Mouse (Mus musculus) liver, embryonic 15.5 days (tissue): Measurements from ENCODE around the gene Ubc. TPM values are rescaled to one million over a fixed set of nuclear protein-coding genes. Genes with fewer than 3 reads are reported as not detected.

Experiments
- ATAC-seq: fragments of 200-750 bp; cut with Nextera tagmentation; 2 replicates; pipeline ENCODE4 v1.8.0; 2017; ENCODE audit warnings: moderate number of reproducible peaks, mild to moderate bottlenecking, moderate library complexity; ENCODE audit not compliant: insufficient read depth
- H3K27ac ChIP-seq: fragments of 300-500 bp; sonication (generic); replicated peaks from 2 replicates; pipeline ENCODE4 v1.5.1; 2015; ENCODE audit warnings: mild to moderate bottlenecking, inconsistent platforms
- H3K27me3 ChIP-seq: fragments of 300-500 bp; sonication (generic); 2 replicates; pipeline ENCODE4 v1.6.1; 2015; ENCODE audit warnings: mild to moderate bottlenecking, inconsistent platforms
- H3K36me3 ChIP-seq: fragments of 300-500 bp; sonication (generic); replicated peaks from 2 replicates; pipeline ENCODE4 v1.6.1; 2015; ENCODE audit warnings: moderate library complexity, mild to moderate bottlenecking, inconsistent platforms
- H3K4me1 ChIP-seq: fragments of 300-500 bp; sonication (generic); replicated peaks from 2 replicates; pipeline ENCODE4 v1.6.1; 2015; ENCODE audit warnings: inconsistent platforms
- H3K4me2 ChIP-seq: fragments of 300-500 bp; sonication (generic); 2 replicates; pipeline ENCODE4 v1.6.1; 2015; ENCODE audit warnings: moderate library complexity, mild to moderate bottlenecking, inconsistent platforms
- H3K4me3 ChIP-seq: fragments of 300-500 bp; sonication (generic); replicated peaks from 2 replicates; pipeline ENCODE4 v1.5.1; 2015; ENCODE audit warnings: mild to moderate bottlenecking, inconsistent platforms
- H3K9ac ChIP-seq: fragments of 300-500 bp; sonication (generic); 2 replicates; pipeline ENCODE4 v1.6.1; 2015; ENCODE audit warnings: moderate library complexity, mild to moderate bottlenecking, inconsistent platforms
- H3K9me3 ChIP-seq: fragments of 300-500 bp; sonication (generic); replicated peaks from 2 replicates; pipeline ENCODE4 v1.6.1; 2016; ENCODE audit warnings: inconsistent platforms
- WGBS: fragments of 180-500 bp; shearing (Covaris S2); methylation state at CpG from one replicate; pipeline ENCODE4 v1.1.7; 2015; ENCODE audit warnings: mixed read lengths; ENCODE audit not compliant: insufficient replicate concordance; 5-methylcytosine and 5-hydroxymethylcytosine counted together
- polyA plus RNA-seq: library from polyadenylated mRNA; unstranded; fragments of >200 nt; fragmentation: Nextera tagmentation; extraction: Ambion mirVana; gene quantifications from 2 replicates; pipeline ENCODE4 v1.2.1, GENCODE M21; 2015

Gene Ubc
- polyA plus RNA-seq, 1 experiment from 2014 or later, result 563 TPM

- ATAC-seq, result no peak
- Histone ChIP-seq H3K36me3 (peaks cover 40% of the 10 kb centered on the region), H3K9me3 (no peaks in the 10 kb centered on the region), H3K27ac (no peak overlapping the region), H3K4me1 (peaks cover 34% of the 10 kb centered on the region), H3K4me2 (no peak overlapping the region), H3K27me3 (no peaks in the 10 kb centered on the region), H3K4me3 (no peak overlapping the region), H3K9ac (no peak overlapping the region)
- 46% methylated on average over 5 of the region's 5 CpGs for WGBS
These were observed 22.0 kb upstream of the Ubc start for GRCm38 (mm10) chr5:125411972-125412530.

GRCm38 (mm10) chr5:125409348-125410090 lies 19.5 kb upstream of the Ubc start:
- H3K36me3 ChIP-seq, result peaks cover 15% of the 10 kb centered on the region
- no peaks in the 10 kb centered on the region for H3K27me3 ChIP-seq
- H3K27ac ChIP-seq, result peak overlapping the region; percentile 63
- peak overlapping the region; percentile 35 for H3K9ac ChIP-seq
- H3K4me3 ChIP-seq, result peak overlapping the region; percentile 51
- H3K9me3 ChIP-seq, result no peaks in the 10 kb centered on the region
- peaks cover 52% of the 10 kb centered on the region for H3K4me1 ChIP-seq
- ATAC-seq, result peak; percentile 40; the same call in 1 of the 2 replicates
- H3K4me2 ChIP-seq, result peak overlapping the region; percentile 96
- 17% methylated on average over 20 of the region's 20 CpGs for WGBS

GRCm38 (mm10) chr5:125408842-125409241 lies 18.8 kb upstream of the Ubc start:
- Histone ChIP-seq H3K27me3 (no peaks in the 10 kb centered on the region), H3K9me3 (no peaks in the 10 kb centered on the region), H3K4me1 (peaks cover 55% of the 10 kb centered on the region), H3K4me2 (peak overlapping the region; percentile 96), H3K27ac (peak overlapping the region; percentile 63), H3K36me3 (peaks cover 9% of the 10 kb centered on the region), H3K4me3 (peak overlapping the region; percentile 51), H3K9ac (peak overlapping the region; percentile 35)
- under 1% methylated on average over 13 of the region's 13 CpGs for WGBS
- ATAC-seq, result peak; percentile 70

- peaks cover 1% of the 10 kb centered on the region; the same call in 1 of the 2 replicates for H3K36me3 ChIP-seq
- no peak for ATAC-seq
- peaks cover 2% of the 10 kb centered on the region for H3K27me3 ChIP-seq
- no peak overlapping the region for H3K9ac ChIP-seq
- peak overlapping the region; percentile 51; the same call in 1 of the 2 replicates for H3K4me3 ChIP-seq
- peak overlapping the region; percentile 96 for H3K4me2 ChIP-seq
- WGBS, result 42% methylated on average over 14 of the region's 14 CpGs
- H3K27ac ChIP-seq, result peak overlapping the region; percentile 62
- H3K9me3 ChIP-seq, result no peaks in the 10 kb centered on the region
- peaks cover 63% of the 10 kb centered on the region for H3K4me1 ChIP-seq
These were observed 18.0 kb upstream of the Ubc start for GRCm38 (mm10) chr5:125407910-125408575.

GRCm38 (mm10) chr5:125407020-125407830 lies 17.2 kb upstream of the Ubc start:
- no peak for ATAC-seq
- H3K9me3 ChIP-seq, result no peaks in the 10 kb centered on the region
- H3K27me3 ChIP-seq, result peaks cover 10% of the 10 kb centered on the region
- 45% methylated on average over 13 of the region's 13 CpGs for WGBS
- peak overlapping the region; percentile 65 for H3K4me3 ChIP-seq
- peak overlapping the region; percentile 64 for H3K9ac ChIP-seq
- H3K4me1 ChIP-seq, result peaks cover 68% of the 10 kb centered on the region
- no peaks in the 10 kb centered on the region for H3K36me3 ChIP-seq
- peak overlapping the region; percentile 96 for H3K4me2 ChIP-seq
- H3K27ac ChIP-seq, result peak overlapping the region; percentile 88

- Histone ChIP-seq H3K27me3 (peaks cover 16% of the 10 kb centered on the region), H3K27ac (peak overlapping the region; percentile 88), H3K4me3 (peak overlapping the region; percentile 65), H3K4me1 (peaks cover 68% of the 10 kb centered on the region), H3K36me3 (no peaks in the 10 kb centered on the region), H3K9ac (peak overlapping the region; percentile 64), H3K9me3 (no peaks in the 10 kb centered on the region), H3K4me2 (peak overlapping the region; percentile 96)
- under 1% methylated on average over 20 of the region's 20 CpGs for WGBS
- peak; percentile 41 for ATAC-seq
These were observed 16.5 kb upstream of the Ubc start for GRCm38 (mm10) chr5:125406322-125407016.

- WGBS, result under 1% methylated on average over 31 of the region's 31 CpGs
- H3K27me3 ChIP-seq, result peaks cover 23% of the 10 kb centered on the region
- no peaks in the 10 kb centered on the region for H3K9me3 ChIP-seq
- H3K27ac ChIP-seq, result peak overlapping the region; percentile 88
- H3K36me3 ChIP-seq, result no peaks in the 10 kb centered on the region
- H3K4me2 ChIP-seq, result peak overlapping the region; percentile 96
- H3K4me1 ChIP-seq, result peaks cover 68% of the 10 kb centered on the region
- peak overlapping the region; percentile 70 for H3K9ac ChIP-seq
- peak overlapping the region; percentile 65 for H3K4me3 ChIP-seq
- ATAC-seq, result peak; percentile 59
These were observed 15.7 kb upstream of the Ubc start for GRCm38 (mm10) chr5:125405546-125406248.

GRCm38 (mm10) chr5:125404903-125405545 lies 15.0 kb upstream of the Ubc start:
- no peaks in the 10 kb centered on the region for H3K9me3 ChIP-seq
- peaks cover 63% of the 10 kb centered on the region for H3K4me1 ChIP-seq
- no peak; the same call in 1 of the 2 replicates for ATAC-seq
- H3K36me3 ChIP-seq, result no peaks in the 10 kb centered on the region
- peak overlapping the region; percentile 65 for H3K4me3 ChIP-seq
- peak overlapping the region; percentile 88 for H3K27ac ChIP-seq
- under 1% methylated on average over 28 of the region's 28 CpGs for WGBS
- H3K27me3 ChIP-seq, result peaks cover 23% of the 10 kb centered on the region
- H3K4me2 ChIP-seq, result peak overlapping the region; percentile 96
- H3K9ac ChIP-seq, result peak overlapping the region; percentile 70

GRCm38 (mm10) chr5:125404536-125404902 lies 14.5 kb upstream of the Ubc start:
- Histone ChIP-seq H3K4me2 (peak overlapping the region; percentile 96), H3K9ac (peak overlapping the region; percentile 70), H3K9me3 (no peaks in the 10 kb centered on the region), H3K4me3 (peak overlapping the region; percentile 65), H3K36me3 (no peaks in the 10 kb centered on the region), H3K4me1 (peaks cover 58% of the 10 kb centered on the region), H3K27ac (peak overlapping the region; percentile 88), H3K27me3 (peaks cover 27% of the 10 kb centered on the region)
- WGBS, result under 1% methylated on average over 7 of the region's 7 CpGs
- ATAC-seq, result no peak
